Mouse (Mus musculus) colon, adult 2 months (tissue): ENCODE results near the gene Erp29. TPM values are rescaled to one million over a fixed set of nuclear protein-coding genes. Genes with fewer than 3 reads are reported as not detected.

Experiments used
- polyA plus RNA-seq: library from polyadenylated mRNA; depleted of rRNA; stranded (reverse); fragments of >200 nt; gene quantifications from 2 replicates; pipeline ENCODE4 v1.2.3, GENCODE M21; 2012; rRNA removed

Gene Erp29
- 35.2 and 37.5 TPM in 2 replicates for polyA plus RNA-seq

GRCm38 (mm10) chr5:121452026-121452869 lies at the start of gene Erp29:
Erp29 (minus strand) TSS chr5:121452506.

GRCm38 (mm10) chr5:121451644-121452025 lies 671 bp downstream of the Erp29 start, which contains the start of gene Tmem116:
Tmem116 (plus strand) TSS chr5:121451893.

DNA sequence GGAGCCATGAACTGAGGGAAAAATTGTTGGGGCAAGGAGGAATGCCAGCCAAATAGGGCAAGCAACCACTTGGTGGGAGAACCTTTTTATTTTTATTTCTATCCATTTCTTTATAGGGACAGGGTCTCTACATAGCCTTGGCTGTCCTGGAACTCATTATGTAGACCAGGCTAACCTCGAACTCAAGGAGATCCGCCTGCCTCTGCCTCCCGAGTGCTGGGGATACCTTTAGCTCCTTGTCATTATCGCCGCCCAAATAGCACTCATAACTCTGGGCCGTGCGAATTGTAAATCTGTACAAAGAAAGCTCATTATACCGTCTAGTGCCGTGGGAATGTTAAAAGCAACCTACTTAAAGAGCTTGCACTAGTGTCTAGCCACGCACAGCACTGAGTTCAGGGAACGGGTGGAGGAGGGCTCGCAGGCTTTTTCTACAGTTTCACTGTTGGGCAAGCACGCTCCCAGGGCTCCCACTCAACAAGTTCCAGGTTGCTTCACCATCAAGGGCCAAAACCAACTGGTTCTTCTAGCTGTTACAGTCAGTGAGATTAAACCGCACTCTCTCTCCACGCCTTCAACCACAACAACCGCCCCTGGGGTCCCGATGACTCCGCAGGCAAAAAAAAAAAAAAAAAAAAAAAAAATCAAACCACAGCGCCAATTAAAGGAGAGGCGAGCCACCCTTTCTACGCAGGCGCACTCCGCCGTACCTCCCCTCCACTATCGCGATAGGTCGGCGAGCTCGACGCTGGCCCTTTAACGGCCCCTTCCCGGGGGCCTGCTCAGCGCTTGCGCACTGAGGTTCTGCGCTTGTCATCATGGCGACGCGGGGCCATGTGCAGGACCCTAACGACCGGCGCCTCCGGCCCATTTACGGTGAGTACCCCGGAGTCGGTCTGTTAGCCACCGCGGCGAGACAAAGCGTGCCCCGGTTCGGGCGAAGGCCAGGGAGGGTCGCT lies 54.8 kb downstream of the Erp29 start, which contains the start of gene Naa25:
Gene Naa25, plus strand, starts transcription at position 750 of the 959 bp plus-strand sequence.

GRCm38 (mm10) chr5:121385461-121386119 lies 66.7 kb downstream of the Erp29 start, which contains the start of gene Trafd1:
Trafd1 (minus strand) TSS chr5:121385632.

Other genes starting within 250 kb of the Erp29 start
- 221 and 273 TPM in 2 replicates for gene Rpl6, start 248.0 kb downstream of the Erp29 start, polyA plus RNA-seq
- 19.5 and 22.0 TPM in 2 replicates for gene Hectd4, start 232.3 kb downstream of the Erp29 start, polyA plus RNA-seq
- gene Trafd1, start 66.9 kb downstream of the Erp29 start, polyA plus RNA-seq = 46.5 and 59.0 TPM in 2 replicates
- 5.0 and 5.1 TPM in 2 replicates for gene Naa25, start 54.6 kb downstream of the Erp29 start, polyA plus RNA-seq
- gene Tmem116, start 613 bp downstream of the Erp29 start, polyA plus RNA-seq = 1.5 and 7.2 TPM in 2 replicates
- not detected in 2 replicates for gene Adam1b, start 50.9 kb upstream of the Erp29 start, polyA plus RNA-seq
- gene Adam1a, start 93.0 kb upstream of the Erp29 start, polyA plus RNA-seq = 2.6 and 3.7 TPM in 2 replicates
- gene Gm42878, start 93.0 kb upstream of the Erp29 start, polyA plus RNA-seq = 0.20 TPM in 1 of 2 replicates, not detected in the other
- 27.1 and 28.6 TPM in 2 replicates for gene Mapkapk5, start 93.4 kb upstream of the Erp29 start, polyA plus RNA-seq
- 1,286 and 1,374 TPM in 2 replicates for gene Aldh2, start 141.3 kb upstream of the Erp29 start, polyA plus RNA-seq
- gene Acad12, start 166.4 kb upstream of the Erp29 start, polyA plus RNA-seq = 7.0 and 7.8 TPM in 2 replicates
- gene Acad10, start 208.0 kb upstream of the Erp29 start, polyA plus RNA-seq = 8.2 and 8.7 TPM in 2 replicates
- gene Brap, start 208.1 kb upstream of the Erp29 start, polyA plus RNA-seq = 23.1 and 27.9 TPM in 2 replicates